Mouse (Mus musculus) kidney, postnatal 25 days (tissue): ENCODE measurements around the gene Ubn2.
"Not testable (repeated sequence)": the region's sequence is repeated elsewhere in the genome, so short reads cannot be mapped to it uniquely, and the experiment has no call there.

Experiments
- DNase-seq, 2 experiments: peaks; one replicate each; pipeline ENCODE4 v3.0.0; 2021; ENCODE audit warnings: mixed read lengths in 2 of 2

Gene Ubn2

GRCm38 (mm10) chr6:38534640-38535365, 101.1 kb downstream of the Ubn2 start:
- peak; percentile 96 to 97 for DNase-seq

DNA sequence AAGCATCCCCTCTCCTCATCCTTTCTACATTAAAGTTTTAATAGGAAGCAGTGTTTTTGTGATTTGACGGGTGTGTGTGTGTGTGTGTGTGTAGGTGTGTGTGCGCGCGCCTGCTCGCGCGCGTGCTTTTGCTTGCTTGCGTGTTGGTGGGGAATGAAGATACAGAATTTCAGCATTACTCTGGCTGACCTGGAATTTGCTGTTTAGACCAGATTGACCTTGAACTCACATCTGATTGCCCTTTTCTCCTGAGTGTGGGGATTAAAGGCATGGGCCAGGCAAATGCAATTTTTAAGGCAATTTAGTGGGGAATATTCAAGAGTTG, 101.6 kb downstream of the Ubn2 start:
- no peak for DNase-seq

- DNase-seq, result no peak
Observed at GRCm38 (mm10) chr6:38535788-38536187, 102.0 kb downstream of the Ubn2 start.

DNA sequence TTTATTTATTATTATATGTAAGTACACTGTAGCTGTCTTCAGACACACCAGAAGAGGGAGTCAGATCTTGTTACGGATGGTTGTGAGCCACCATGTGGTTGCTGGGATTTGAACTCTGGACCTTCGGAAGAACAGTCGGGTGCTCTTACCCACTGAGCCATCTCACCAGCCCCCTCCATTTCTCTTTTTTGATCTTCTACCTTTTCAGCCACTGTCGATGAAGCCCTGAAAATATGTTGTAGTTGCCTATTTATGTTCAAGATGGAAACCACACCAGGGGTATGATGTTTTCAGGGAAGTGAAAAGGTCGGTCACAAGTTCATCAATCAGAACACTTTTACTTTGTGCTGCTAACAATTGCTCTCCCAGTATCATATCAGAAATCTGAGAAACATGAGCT, 110.4 kb downstream of the Ubn2 start:
- not testable (repeated sequence) for DNase-seq

DNA sequence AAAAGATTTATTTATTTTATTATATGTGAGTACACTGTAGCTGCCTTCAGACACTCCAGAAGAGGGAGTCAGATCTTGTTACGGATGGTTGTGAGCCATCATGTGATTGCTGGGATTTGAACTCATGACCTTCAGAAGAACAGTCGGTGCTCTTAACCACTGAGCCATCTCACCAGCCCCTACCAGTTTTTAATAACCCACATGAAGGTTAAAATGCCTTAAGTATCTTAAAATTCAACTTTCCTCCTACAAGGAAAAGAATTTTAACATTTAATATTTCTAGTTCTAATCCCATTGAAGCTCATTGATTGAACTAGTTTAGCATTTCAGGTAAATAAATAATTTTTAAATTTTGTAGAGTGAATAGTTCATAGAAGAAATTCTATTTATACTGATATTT, 113.3 kb downstream of the Ubn2 start:
- DNase-seq, result not testable (repeated sequence)

DNA sequence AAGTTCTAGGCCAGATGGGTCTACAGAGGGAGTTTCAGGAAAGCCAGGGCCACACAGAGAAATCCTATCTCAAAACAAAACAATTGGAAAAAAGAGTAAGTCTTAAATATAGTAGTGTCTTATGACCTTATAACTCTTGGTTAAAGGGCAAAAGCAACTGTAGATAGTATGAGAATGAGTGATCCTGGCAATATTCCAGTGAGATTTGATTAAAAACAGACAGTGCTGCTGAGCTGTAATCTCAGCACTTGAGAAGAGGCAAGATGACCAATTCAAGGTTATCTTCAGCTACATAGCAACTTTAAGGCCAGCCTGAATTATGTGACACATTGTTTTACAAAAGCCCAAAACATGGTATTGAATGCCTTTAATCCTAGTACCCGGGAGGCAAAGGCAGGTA, 114.0 kb downstream of the Ubn2 start:
- no peak for DNase-seq

- not testable (repeated sequence) for DNase-seq
Observed at GRCm38 (mm10) chr6:38548595-38548994, 114.8 kb downstream of the Ubn2 start.

DNA sequence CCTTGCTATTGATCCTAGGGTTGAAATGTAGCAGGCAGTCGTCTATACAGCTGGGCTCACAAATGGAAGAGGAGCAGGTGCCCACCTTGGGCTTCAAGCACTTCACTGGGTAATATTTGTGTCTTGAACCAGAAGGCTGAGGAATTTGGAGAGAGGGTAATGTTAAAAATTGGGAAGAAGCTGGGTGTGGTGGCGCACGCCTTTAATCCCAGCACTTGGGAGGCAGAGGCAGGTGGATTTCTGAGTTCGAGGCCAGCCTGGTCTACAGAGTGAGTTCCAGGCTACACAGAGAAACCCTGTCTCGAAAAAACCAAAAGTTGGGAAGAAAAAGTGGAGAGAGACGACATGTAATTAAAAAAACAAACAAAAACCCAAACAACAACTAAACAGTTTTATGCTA, 116.1 kb downstream of the Ubn2 start:
- DNase-seq, result not testable (repeated sequence)

- DNase-seq, result peak; percentile 72 to 86
Observed at GRCm38 (mm10) chr6:38550250-38551061, 116.7 kb downstream of the Ubn2 start.

GRCm38 (mm10) chr6:38551062-38551988, 117.6 kb downstream of the Ubn2 start, which contains the start of gene Luc7l2:
Luc7l2 (plus strand) TSS chr6:38551334.
- DNase-seq, result peak; percentile 97 to 99

DNA sequence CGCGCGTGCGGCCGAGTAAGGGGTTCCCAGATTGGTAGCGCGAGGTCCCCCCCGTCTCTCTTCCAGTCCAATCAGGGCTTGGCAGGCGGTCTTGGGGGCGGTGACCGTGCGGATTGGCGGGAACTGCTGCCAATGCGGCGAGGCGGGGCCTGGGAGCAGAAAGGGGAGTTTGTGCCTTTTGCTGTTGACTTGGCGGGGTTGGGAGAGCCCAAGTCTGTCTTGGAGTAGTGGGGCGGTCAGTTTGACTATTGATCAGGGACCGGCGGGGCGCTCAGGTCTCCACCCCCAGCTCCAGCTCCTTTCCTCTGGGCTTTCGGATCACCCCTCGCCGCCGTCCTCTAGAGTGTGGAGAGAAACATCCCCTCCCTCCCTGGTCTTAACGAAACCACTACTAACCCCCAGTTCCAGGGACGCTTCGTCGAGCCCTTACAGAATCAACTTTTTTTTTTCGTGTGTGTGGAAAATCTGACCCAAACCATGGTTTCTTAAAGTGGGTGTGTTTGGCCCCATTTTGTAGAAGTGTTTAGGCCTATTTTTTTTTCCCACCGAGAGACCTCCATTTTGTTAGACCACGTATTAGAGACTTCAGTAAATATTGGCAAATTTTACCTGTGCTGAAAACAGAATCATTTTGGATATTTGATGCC, 118.4 kb downstream of the Ubn2 start:
- peak; percentile 98 to 99 for DNase-seq

DNA sequence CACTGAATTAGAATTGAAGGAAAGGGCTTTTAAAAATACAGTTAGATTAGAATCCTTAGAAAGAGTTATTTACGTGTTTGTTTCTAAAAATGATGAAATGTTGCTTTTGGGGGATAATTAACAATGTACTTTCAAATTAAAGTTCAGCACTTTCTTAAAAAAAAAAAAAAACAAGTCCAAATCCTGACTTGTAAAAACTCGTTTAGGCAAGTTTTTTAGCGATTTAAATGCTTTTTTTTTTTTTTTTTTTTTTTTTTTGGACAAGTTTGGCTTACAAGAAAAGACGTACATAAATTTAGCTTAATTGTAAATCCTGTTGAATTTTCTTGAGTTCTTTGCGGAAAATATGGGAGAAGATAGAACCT, 118.9 kb downstream of the Ubn2 start:
- no peak for DNase-seq
